Mouse (Mus musculus) B cell, adult 2 months (primary cell): ENCODE data around the gene Cenpp.
A peak's percentile ranks its signal among the peaks of the same experiment; 100 is the strongest.

Experiments used
- DNase-seq, 2 experiments: peaks; one replicate each; pipeline ENCODE4 v3.0.0; 2022

Gene Cenpp

DNA sequence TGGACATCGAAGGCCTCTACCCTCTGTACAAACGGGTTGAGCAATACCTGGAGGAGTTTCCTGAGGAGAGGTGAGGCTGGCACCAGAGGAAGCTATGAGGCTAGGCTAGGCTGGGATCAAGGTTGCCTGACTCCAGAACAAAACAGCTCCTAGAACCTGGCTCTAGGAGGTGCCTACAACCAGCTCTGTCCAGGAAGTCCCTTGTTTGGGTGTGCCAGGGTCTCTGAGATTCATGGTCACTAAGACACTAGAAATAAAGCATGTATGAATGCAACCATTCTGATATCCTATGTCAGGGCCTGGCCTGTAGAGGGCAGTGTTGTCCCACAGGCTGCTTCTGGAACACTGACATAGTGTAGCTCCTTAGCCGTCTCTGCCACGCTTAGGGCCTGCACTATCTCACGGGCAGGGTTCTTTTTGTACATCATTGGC is 203.3 kb downstream of the Cenpp start:
- peak; percentile 73 to 76 for DNase-seq

DNA sequence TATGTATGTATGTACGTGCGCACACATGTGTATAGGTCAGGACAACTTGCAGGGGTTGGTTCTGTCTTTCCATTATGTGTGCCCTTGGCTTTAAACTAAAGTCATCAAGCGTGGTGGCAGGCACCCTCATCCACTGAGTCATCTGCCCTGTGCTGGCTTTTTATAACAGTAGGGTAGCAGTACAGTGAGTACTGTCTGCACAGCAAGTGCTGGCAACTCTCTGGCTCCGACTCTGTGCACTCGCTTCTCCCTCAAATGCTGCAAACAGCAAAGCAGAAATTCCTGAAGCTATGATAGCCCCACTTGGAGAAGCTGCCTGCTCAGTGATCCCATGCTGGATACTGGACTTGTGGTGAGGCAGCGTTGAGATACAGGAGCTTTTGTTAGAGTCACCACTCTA is 208.1 kb downstream of the Cenpp start:
- DNase-seq: no peak

DNA sequence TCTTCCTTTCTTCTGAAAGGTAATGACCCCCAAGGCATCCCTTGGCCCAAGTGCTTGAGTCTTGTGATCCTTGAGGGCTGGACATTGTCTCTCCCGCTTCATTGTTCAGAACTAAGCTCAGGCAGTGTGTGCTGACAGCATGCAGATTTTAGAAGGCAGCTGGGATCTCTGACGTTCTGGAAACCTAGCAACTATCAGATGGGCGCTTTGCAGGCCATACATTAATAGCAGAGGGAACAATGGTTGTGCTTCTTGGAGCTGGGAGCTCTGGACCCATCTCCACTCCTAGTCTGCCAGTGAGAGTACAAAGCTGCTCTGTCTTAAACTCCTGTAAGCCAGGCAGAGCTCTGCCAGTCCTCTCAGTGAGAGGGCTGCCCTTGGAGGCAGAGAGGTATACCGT is 216.4 kb downstream of the Cenpp start:
- DNase-seq: no peak

DNA sequence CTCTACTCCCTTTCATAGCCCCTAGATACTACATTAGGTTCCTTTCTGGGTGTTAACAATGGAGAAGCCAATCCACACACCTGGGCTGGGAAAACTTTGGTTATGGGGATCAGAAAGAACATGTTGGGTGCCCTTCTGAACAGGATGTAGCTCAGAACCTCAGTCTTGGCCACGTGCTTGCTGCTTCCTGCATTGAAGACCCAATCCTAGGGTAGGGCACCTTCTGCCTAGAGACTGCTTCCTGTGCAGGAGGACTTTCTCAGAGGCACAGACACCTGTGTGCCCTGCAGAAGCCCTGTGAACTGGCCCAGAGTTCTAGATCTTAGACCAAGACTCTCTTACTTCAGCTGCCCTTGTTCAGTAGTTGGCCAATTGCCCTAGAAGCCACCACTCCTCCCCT is 216.8 kb downstream of the Cenpp start:
- no peak for DNase-seq

DNA sequence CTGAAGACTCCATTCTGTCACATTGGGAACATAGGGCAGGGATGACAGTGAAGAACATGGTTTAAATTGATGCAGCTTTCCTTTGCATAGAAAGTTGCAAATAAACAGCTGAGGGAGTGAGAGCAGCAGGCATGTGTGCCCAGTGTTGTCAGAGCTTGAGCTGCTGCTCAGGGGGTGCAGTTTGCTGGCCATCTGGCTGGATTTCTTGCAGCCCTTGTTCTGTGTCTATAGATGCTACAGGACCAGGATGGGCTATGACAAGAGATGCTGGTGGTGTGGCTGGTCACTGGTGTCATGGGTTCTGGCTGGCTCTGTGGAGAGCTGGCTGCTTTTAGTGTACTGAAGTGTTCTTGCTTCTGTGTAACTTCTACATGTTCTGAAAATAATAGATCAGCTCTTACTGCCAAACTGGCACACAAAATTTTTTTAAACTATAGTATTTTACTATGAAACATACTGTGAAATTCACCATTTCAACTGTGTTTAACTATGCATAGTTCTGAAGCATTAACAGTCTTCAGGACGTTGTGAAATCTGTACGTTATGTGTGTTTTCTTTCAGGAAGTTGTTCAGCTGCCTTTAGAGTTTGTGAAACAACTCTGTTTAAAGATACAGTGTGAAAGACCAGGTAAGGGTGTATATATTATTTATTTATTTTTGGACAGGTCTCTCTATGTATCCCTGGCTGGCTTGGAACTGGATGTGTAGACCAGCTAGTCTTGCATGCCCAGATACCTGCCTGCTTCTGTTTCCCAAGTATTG is 219.1 kb downstream of the Cenpp start:
- no peak for DNase-seq

DNA sequence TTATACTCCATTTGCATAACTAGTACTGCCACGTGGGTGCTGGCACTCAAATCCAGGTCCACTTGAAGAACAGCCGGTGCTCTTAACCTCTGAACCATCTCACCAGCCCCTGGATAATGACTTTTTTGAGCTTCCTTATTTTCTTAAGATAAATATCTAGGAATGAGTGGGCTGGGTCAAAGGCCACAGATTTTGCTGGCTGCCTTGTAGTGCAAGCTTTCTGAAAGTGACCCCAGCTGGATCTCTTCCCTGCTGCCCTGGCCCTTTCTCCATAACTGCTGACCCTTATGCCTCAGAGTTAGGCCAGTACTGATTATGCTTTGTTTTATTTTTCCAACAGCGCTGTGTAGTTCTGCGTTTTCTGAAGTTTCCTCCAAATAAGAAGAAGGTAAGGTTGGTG is 222.1 kb downstream of the Cenpp start:
- no peak for DNase-seq

DNA sequence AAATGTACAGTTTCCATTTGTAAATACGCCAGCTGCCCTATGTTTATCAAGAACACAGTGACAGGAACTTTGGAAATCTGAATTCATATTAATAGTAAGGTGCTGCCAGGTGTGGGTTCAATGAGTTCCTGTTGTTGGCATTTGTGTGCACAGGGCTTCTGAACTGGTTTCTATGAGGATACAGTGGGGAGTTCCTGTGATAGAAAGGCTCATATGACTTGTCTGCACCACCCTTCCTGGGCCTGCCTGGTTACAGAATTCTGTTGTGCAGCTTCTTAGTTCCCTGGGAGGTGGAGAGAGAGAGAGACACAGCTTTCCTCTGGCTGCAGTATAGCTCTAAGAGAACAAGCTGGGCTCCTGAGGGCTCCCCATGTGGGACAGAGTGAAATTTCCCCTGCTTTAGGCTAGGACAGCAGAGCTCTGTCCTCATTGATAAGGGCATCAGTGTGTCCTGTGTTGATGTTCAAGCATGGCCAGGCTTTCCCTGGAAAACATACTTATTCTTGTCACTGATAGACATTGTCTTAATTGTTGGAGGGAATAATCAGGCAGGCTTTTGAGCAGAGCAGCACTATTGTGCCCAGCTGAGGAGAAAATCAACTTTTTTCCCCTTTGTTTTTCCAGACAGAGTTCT is 224.4 kb downstream of the Cenpp start:
- no peak for DNase-seq

DNA sequence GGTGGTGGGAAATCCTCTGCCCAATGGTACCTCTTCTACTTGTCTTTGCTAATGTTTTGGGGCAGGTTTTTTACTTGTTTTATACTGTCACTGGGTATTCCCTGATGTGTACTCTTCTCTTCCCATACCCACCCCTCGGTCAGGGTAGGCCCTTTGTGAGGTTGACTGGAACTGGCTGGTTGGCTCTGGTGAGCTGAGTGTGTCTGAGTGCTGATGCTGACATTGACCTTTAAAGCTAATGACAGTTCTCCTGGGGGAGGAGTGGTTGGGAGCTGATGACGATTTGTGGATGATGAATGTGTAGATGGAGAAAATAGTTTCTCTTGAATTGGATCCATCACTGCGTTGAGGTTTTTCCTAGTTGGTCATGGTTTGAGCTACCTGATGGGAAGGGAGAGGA is 225.8 kb downstream of the Cenpp start:
- DNase-seq: no peak

DNA sequence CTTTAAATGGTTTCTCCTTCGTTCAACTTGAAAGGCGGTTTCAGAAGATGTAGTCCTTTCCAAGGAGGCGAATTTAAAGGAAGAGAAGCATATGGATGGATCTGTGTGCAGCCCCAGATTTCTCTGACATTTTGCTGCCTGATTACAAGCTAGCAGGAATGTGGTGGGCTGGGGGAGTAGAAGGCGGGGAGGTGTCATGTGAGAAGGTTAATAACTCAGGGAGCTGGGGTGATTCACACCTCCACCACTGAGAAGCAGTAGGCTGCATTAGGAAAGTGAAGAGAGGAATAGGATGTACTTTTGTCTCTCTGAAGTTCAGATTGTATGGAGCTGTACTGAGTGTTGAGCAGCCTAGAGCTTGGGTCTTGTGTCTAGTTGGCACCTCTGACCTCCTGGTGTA is 230.6 kb downstream of the Cenpp start:
- peak in 1 of 2 experiments; percentile 8 for DNase-seq

DNA sequence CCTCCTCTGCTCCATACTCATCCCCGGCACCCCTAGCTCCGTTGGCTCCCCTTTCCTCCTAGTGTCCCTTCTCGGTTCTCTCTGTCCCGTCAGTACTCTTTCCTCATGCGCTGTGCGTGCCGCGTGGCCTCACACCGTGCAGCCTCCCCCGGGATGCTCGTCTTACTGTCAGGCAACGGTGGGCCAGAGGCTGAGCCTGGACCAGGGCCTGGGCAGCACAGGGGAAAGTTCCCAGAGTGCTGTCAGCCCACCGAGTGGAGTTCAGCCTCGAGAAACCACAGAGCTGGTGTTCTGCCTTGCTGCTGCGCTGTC is 231.0 kb downstream of the Cenpp start:
- no peak for DNase-seq

DNA sequence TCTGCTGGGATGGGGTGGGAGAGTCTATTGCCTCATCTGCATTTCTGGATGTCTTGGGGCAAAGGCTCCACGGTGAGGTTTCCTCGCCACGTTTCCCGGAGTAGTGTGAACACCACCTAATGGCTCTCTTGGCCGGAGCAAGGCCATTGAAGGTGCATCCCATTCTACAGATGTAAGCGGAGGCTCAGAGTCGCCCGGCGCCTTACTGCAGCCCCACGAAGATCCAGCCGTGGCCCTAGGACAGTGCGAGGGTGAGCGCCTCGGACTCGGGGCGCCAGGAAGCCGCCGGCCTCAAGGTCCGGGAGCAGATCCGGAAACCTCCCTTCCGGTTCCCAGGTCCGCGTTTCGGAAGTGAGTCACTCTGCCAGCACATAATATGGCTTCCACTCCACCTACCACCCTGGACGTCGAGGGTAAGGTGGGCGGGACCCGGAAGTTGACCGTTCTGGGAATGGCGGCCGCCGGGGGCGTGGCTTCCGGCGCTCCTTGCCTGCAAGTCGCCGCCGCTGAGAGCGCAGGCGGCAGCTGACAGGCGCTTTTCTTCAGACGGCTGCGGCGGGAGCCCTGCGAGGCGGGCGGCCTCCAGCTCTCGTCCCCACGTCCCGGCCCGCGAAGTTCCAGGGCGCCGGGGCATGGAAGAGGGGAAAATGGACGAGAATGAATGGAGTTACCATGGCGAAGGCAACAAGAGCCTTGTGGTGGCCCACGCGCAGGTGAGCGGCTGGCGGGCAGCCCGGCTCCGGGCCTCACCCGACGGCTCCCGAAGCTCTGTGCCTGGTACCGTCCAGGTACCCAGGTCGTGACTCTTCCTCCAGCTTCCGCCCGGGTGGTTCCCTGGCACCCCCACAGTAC is 231.6 kb downstream of the Cenpp start, which contains the start of gene Ippk:
Ippk (plus strand) TSS at position 496 of the 852 bp plus-strand sequence.
- DNase-seq: peak; percentile 98
